Mouse (Mus musculus) ES-CJ7 (cell line): ENCODE data around the gene Sh3gl1.
"Not testable (repeated sequence)": the region's sequence is repeated elsewhere in the genome, so short reads cannot be mapped to it uniquely, and the experiment has no call there.

Source experiments
- DNase-seq: peaks from one replicate; pipeline ENCODE4 v3.0.0; 2011; ENCODE audit warnings: low read depth, low spot score

Gene Sh3gl1

DNA sequence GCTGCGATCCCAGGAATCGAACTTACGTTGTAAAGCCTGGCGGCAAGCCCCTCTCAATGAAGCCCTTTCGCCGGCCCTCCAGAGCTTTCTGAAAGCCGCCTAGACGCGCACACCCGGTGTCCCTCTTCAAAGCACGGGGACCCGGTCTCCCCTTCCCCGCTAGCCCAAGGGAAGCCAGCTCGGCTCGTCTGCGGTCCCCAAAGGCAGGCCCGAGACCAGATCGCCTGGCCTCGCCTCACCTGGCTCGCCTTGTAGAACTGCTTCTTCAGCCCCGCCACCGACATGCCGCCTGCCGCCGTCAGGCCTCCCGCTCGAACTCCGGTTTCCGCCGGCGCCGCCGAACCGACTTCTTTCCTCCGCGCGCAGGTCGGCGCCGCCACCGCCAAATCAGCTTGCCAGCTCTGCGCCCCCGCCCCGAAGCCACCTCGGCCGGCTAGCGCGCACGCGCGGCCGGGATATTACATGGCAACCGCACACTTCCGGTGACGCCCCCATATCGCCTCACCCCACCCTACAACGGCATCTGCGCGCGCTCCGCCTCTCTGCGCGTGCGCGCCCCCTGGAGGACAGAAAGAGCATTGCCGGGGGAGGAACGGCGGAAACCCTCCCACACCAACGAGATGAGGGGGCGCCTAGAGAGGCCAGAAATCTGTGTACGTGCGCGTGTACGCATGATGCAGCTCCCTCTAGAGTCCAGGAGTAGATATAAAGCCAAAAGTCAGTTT is at the start of gene Sh3gl1:
Gene Sh3gl1, minus strand, starts transcription at position 460 of the 725 bp plus-strand sequence.
- DNase-seq: peak; percentile 98

- DNase-seq: peak; percentile 94
Measured at GRCm38 (mm10) chr17:56080781-56081585, 44.5 kb upstream of the Sh3gl1 start.

DNA sequence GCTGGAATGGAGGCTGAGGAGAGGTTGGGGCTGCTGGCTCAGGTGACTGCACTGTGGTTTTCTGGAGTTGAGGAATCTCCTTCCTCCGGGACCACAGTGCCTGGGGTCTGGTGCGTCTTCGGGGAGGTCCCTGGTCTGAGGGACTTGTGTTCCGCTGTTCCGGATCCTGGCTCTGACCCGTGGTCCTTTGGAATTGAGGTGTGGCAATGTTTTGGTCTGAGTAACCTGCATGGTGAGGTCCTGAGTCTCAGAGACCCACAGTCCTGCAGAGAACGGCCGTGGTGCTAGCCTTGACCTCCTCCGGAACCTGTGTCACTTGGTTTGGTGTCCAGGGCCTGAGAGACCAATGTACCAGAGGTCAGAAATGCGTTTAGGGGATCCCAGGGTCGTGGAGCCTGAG is 43.5 kb upstream of the Sh3gl1 start:
- DNase-seq: no peak

DNA sequence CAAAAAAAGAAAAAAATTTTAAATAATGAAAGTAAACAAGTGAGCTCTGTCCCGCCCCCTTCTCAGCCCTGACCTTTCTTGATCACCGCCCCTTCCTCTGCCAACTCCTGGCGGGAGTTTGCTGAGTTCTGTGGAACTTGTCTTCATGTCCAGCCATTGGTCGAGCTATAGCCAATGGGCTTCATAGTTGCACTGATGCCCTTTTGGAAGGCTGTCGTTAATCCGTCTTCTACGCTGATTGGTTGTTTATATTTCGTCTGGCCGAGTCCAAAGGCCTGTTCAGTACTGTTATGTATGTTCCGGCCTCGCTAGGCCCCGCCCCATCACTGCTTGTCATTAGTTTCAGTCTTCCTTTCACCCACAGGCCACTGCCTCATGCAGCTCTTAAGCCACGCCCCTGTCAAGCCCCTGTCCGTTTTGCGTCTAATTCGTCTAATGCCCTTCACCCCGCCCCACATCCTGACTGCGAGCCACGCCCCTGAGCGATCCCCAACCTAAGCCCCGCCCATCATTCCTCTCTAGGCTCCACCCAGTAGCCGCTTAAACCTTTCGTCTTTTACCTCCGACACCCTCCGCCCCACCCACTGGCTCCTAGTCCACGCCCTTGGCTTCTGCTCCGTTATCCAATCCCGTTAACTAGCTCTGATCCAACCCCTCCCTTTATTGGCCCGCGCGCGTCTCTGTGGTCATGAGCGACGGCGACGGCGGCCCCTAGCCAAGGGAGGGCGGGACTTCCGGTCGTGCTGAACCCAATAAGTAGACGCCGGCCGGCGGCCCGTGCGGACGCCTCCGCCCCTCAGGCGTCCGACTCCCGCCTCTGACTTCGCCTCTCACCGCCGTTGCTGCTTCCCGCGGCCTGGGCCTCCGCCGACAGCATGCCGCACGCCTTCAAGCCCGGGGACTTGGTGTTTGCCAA is 42.7 kb upstream of the Sh3gl1 start, which contains the start of gene Hdgfl2:
Gene Hdgfl2, plus strand, starts transcription at position 755 of the 916 bp plus-strand sequence.
- DNase-seq: peak; percentile 100

GRCm38 (mm10) chr17:56078361-56078760 is 41.9 kb upstream of the Sh3gl1 start:
- not testable (repeated sequence) for DNase-seq

GRCm38 (mm10) chr17:56077523-56077922 is 41.1 kb upstream of the Sh3gl1 start:
- DNase-seq: no peak

DNA sequence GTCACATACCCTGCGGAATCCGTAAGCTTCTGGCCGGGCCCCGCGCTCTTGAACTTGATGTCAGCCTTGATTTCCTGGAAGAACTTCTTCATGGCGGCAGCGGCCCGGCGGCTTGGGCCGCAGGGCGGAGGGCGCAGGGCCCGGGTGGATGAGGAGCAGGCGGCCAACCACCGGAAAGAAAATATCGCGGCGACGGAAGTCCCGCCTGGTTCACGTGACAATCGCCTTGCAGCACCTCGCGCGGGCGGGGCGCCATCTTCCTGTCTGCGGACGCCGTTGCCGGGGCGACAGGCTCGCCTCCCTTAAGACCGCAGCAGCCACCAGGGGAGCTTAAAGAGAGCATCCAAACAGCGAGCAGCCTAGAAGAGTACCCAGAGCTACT is 38.4 kb upstream of the Sh3gl1 start, which contains the start of gene Ubxn6:
Gene Ubxn6, minus strand, starts transcription at position 202 of the 382 bp plus-strand sequence.
- DNase-seq: peak; percentile 98

- peak; percentile 91 for DNase-seq
Measured at GRCm38 (mm10) chr17:56074097-56074826, 37.8 kb upstream of the Sh3gl1 start.

DNA sequence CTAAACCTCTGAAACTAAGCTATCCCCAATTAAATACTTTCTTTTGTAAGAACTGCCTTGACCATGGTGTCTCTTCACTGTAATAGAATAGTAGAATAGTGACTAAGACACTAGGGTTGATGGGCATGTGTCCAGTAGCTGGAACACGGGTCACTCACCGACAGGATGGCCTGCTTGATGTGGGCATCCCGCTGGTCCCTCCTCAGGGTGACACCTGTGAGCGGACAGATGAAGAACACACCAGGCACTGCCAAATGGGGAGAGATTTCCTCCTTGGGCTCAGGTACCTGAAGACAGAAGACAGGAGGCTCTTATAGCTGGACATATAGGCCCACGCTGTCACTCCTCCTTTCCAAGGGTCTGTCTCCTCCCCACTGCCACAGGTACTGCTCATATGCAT is 35.8 kb upstream of the Sh3gl1 start:
- DNase-seq: no peak

- no peak for DNase-seq
Measured at GRCm38 (mm10) chr17:56071126-56071525, 34.7 kb upstream of the Sh3gl1 start.

GRCm38 (mm10) chr17:56069066-56069465 is 32.6 kb upstream of the Sh3gl1 start:
- no peak for DNase-seq

GRCm38 (mm10) chr17:56066451-56066850 is 30.0 kb upstream of the Sh3gl1 start:
- no peak for DNase-seq

- not testable (repeated sequence) for DNase-seq
Measured at GRCm38 (mm10) chr17:56065715-56066114, 29.3 kb upstream of the Sh3gl1 start.

GRCm38 (mm10) chr17:56062081-56062480 is 25.6 kb upstream of the Sh3gl1 start:
- no peak for DNase-seq

GRCm38 (mm10) chr17:56057381-56058120 is 21.1 kb upstream of the Sh3gl1 start:
- DNase-seq: no peak

GRCm38 (mm10) chr17:56055945-56056678 is 19.7 kb upstream of the Sh3gl1 start:
- no peak for DNase-seq

DNA sequence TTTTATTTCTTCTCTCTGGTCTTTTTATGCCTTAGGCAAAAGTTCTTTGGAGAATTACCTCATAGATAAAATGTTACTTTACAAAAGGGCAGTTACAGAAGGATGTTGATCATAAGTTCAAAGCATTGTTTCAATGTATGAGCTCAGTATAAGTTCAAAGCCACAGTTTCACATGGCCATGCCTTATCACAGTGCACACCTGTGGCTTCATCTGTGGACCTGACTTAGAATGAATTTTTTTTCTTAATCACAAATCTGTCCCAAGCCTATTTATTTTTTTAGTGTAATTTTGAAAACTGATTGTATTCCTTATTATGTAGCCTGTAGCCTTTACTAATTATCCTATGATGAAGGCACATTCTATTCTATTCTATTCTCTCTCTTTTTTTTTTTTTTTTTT is 18.5 kb upstream of the Sh3gl1 start:
- no peak for DNase-seq

GRCm38 (mm10) chr17:56051369-56051768 is 14.9 kb upstream of the Sh3gl1 start:
- no peak for DNase-seq

- peak; percentile 28 for DNase-seq
Measured at GRCm38 (mm10) chr17:56040857-56041163, 4.4 kb upstream of the Sh3gl1 start.
